Mouse (Mus musculus) spleen, adult 2 months (tissue): ENCODE data around the gene Smok3a. TPM values are rescaled to one million over a fixed set of nuclear protein-coding genes. Genes with fewer than 3 reads are reported as not detected.

Source experiments
- DNase-seq, 2 experiments: peaks; one replicate each; pipeline versions ENCODE4 v3.0.0 to v3.0.0-alpha.2; 2012 to 2021; ENCODE audit warnings: low spot score in 2 of 2, low read depth in 1 of 2
- H3K27ac ChIP-seq: fragments of 200-500 bp; 2 replicates; pipeline ENCODE4 v1.5.1; 2012; ENCODE audit warnings: low read length, inconsistent platforms; ENCODE audit not compliant: insufficient read depth
- H3K27me3 ChIP-seq: fragments of 200-500 bp; 2 replicates; pipeline ENCODE4 v1.6.1; 2012; ENCODE audit warnings: mild to moderate bottlenecking, moderate library complexity, low read length, inconsistent platforms; ENCODE audit not compliant: control insufficient read depth, insufficient read depth
- H3K36me3 ChIP-seq: fragments of 200-500 bp; 2 replicates; pipeline ENCODE4 v1.6.1; 2012; ENCODE audit warnings: mild to moderate bottlenecking, low read length, inconsistent platforms; ENCODE audit not compliant: control insufficient read depth, insufficient read depth
- H3K4me1 ChIP-seq: fragments of 200-500 bp; 2 replicates; pipeline ENCODE4 v1.6.1; 2011; ENCODE audit warnings: inconsistent platforms; ENCODE audit not compliant: control insufficient read depth, insufficient read depth, insufficient read length
- H3K4me3 ChIP-seq: fragments of 200-500 bp; 2 replicates; pipeline ENCODE4 v1.5.1; 2011; ENCODE audit warnings: mild to moderate bottlenecking, inconsistent platforms; ENCODE audit not compliant: insufficient read depth, insufficient read length; ENCODE audit errors: extremely low read depth
- CTCF ChIP-seq: fragments of 200-500 bp; IDR thresholded peaks from 2 replicates; pipeline ENCODE4 v1.5.1; 2011; ENCODE audit warnings: mild to moderate bottlenecking, inconsistent platforms; ENCODE audit not compliant: insufficient read depth, insufficient read length, insufficient replicate concordance; ENCODE audit errors: extremely low read depth
- POLR2A ChIP-seq: fragments of 200-500 bp; IDR thresholded peaks from 2 replicates; pipeline ENCODE4 v1.6.1; 2011; ENCODE audit warnings: low read depth, low read length, inconsistent platforms
- WGBS: fragments of 180-500 bp; shearing (Covaris S2); methylation state at CpG from one replicate; pipeline ENCODE4 v1.1.7; 2018; 5-methylcytosine and 5-hydroxymethylcytosine counted together
- polyA plus RNA-seq: library from polyadenylated mRNA; depleted of rRNA; stranded (reverse); fragments of >200 nt; gene quantifications from 2 replicates; pipeline ENCODE4 v1.2.3, GENCODE M21; 2012; rRNA removed

The Smok3a gene
- polyA plus RNA-seq, 1 experiment: not detected

DNA sequence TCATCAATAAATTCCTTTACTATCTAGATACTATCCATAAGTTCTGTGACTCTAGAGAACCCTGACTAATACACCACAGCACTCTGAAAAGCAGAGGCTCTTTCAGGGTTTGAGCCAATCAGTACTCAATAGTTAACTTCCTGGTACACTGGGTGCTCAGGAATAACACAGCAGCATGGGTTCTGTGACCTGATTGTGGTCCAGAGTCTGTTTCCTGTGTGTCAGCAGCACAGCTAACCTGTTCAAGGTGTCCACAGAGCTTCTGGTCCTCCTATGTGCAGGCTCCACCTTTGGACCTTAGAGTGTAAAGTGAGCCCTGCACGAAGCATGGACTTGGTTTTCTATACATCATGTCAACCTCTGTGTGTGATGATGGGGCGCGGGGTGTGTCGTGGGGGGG, 52.7 kb downstream of the Smok3a start:
- Histone ChIP-seq H3K27ac (no peak overlapping the region), H3K27me3 (no peaks in the 10 kb centered on the region), H3K4me3 (no peak overlapping the region), H3K4me1 (no peaks in the 10 kb centered on the region), H3K36me3 (no peaks in the 10 kb centered on the region)
- TF ChIP-seq CTCF (no peak), POLR2A (no peak)
- DNase-seq: no peak
- WGBS: 85% methylated on average over 4 of the region's 4 CpGs

DNA sequence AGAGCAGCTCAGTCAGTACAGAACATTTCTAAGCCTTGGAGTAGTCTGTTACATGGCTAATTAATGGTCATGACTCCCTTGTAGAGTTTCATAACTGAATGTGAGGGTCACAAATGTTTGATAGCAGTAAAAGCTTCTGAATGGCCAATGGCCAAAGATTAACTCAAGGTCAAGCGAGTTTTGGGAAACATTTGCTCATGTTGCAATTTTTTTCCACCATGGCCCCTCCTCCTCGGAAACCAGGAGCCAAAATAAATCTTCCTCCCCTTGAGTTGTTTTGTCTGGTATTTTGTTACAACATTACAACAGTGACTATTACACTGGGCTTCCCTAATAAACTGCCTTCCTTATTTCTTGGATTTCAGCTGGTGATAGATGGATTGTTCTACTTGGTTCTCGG, 54.6 kb downstream of the Smok3a start:
- H3K27me3 ChIP-seq: no peaks in the 10 kb centered on the region
- no peak for DNase-seq
- TF ChIP-seq POLR2A: no peak
- TF ChIP-seq CTCF: no peak
- 73% methylated on average over 3 of the region's 3 CpGs for WGBS
- H3K4me3 ChIP-seq: no peak overlapping the region
- H3K36me3 ChIP-seq: no peaks in the 10 kb centered on the region
- no peaks in the 10 kb centered on the region for H3K4me1 ChIP-seq
- no peak overlapping the region for H3K27ac ChIP-seq

DNA sequence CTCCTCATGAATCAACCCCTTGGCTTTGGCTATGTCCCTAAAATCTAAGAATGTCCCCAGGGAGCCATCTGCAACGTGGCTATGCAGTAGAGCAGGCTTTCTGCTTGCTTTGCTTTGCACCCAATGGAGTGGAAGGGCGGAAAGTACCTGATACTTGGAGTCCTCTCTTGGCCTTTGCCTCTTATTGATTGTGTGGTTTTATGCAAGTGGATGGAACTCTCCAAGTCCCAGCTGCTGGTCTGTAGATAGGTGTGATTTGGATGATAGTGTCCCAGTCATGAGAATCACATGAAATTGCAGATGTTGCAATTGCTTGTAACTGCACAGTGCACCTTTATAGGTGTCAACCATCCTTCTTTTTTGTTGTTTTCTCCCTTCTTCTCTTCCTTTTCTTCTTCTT, 55.1 kb downstream of the Smok3a start:
- WGBS: 56% methylated on average over 2 of the region's 2 CpGs
- Histone ChIP-seq H3K4me1 (no peaks in the 10 kb centered on the region), H3K4me3 (no peak overlapping the region), H3K27me3 (no peaks in the 10 kb centered on the region), H3K36me3 (no peaks in the 10 kb centered on the region), H3K27ac (no peak overlapping the region)
- TF ChIP-seq POLR2A (no peak), CTCF (no peak)
- DNase-seq: no peak

DNA sequence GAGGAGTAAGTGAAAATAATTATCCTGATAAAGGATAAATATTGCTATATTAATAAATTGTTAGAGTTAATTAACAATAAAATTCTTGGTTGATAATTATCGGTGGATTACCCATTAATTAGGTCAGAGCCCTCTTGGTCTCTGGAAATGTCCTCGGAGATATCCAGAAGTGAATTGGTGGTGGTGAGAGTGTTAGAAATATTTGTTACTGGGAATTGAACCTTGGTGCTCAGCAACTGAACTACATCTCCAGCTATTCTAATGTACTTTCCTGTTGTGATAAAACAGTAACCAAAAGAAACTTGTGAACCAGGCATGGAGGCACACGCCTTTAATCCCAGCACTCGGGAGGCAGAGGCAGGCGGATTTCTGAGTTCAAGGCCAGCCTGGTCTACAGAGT, 59.4 kb downstream of the Smok3a start:
- Histone ChIP-seq H3K4me3 (no peak overlapping the region), H3K27ac (no peak overlapping the region), H3K4me1 (0 out of 2 replicates have a peak, but pooled peaks cover 1% of the 10 kb centered on the region), H3K36me3 (no peaks in the 10 kb centered on the region), H3K27me3 (no peaks in the 10 kb centered on the region)
- no peak for DNase-seq
- WGBS: 81% methylated on average over 5 of the region's 5 CpGs
- no peak for TF ChIP-seq POLR2A

DNA sequence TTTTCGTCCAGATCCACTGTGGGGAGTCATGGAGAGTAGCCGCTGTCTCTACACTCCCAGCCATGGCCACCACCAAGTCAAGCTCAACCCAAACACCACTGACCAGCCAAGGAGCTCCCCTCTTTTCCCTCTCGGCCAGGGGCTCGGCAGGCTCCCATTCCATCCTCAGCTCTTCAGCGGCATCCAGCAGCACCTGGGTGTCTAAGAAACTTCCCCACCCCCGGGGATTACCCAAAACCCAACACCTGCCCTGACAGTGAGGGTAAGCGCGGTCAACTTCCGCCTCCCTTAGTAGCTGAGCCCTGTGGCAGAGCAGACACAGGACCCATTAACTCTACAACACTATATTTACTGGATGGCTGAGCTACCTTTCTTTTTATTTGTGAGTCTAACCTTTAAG, 60.4 kb downstream of the Smok3a start:
- no peaks in the 10 kb centered on the region for H3K27me3 ChIP-seq
- DNase-seq: no peak
- TF ChIP-seq POLR2A (no peak), CTCF (no peak)
- no peak overlapping the region for H3K27ac ChIP-seq
- no peaks in the 10 kb centered on the region for H3K36me3 ChIP-seq
- WGBS: 91% methylated on average over 9 of the region's 9 CpGs
- H3K4me1 ChIP-seq: 0 out of 2 replicates have a peak, but pooled peaks cover 4% of the 10 kb centered on the region
- no peak overlapping the region for H3K4me3 ChIP-seq

DNA sequence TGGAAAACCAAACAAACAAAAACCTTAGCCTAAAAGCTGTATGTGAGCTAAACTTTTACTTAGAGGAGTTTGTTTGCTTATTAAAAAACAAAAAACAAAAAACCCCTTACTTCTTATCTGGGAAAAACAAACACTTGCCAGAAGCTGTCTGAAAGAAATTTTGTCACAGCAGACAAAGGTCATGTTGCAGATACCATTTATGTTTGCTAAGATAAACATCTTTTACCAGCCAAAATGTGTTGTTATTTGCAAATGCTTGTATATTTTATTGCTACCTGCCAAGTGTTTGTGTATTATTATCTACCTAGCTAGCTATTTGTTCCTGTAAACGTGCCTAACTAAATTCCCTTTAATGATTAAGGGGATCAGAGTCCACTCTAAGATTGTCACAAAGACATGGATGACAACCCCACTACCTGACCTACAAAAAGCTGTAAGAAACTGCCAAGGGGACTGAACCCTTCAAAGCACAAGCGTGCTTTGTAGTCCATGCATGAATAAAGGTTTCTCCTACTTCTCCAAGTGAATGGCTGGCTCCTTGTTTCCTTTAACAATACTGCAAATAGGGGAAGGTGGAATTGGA, 62.3 kb downstream of the Smok3a start:
- DNase-seq: no peak

DNA sequence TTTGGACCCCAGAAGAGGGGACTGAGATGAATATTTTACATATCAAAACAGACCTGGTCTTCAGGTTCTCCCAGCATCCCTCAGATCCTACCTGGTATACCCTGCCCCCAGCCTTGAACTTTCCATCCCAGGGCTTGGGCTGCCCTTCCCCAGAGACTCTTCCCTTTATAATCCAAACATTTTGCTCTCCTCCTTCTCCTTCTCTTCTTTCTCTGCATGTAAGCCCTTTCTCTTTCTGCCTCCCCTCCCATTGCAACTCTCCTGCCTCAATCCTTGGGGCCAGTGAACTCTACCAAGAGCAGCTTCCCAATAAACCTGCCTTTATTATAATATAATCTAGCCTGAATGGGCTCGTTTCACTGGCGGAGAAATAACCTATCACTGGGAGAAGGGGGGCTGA, 62.9 kb downstream of the Smok3a start:
- Histone ChIP-seq H3K4me3 (no peak overlapping the region), H3K4me1 (0 out of 2 replicates have a peak, but pooled peaks cover 4% of the 10 kb centered on the region), H3K36me3 (no peaks in the 10 kb centered on the region; the same call in 1 of the 2 replicates), H3K27ac (no peak overlapping the region), H3K27me3 (no peaks in the 10 kb centered on the region)
- no peak for DNase-seq
- WGBS: 87% methylated on average over 2 of the region's 2 CpGs
- TF ChIP-seq POLR2A (no peak), CTCF (no peak)

More for the DNA sequence above, 62.3 kb downstream of the Smok3a start:
- Histone ChIP-seq H3K27me3 (no peaks in the 10 kb centered on the region), H3K4me1 (0 out of 2 replicates have a peak, but pooled peaks cover 4% of the 10 kb centered on the region), H3K4me3 (no peak overlapping the region), H3K27ac (no peak overlapping the region), H3K36me3 (no peaks in the 10 kb centered on the region; the same call in 1 of the 2 replicates)
- TF ChIP-seq CTCF (no peak), POLR2A (no peak)
- 70% methylated on average over 2 of the region's 2 CpGs for WGBS

Other genes with a start within 250 kb of the Smok3a start
- 43.9 and 55.3 TPM in 2 replicates for gene Ppp1r35, start 242.4 kb upstream of the Smok3a start, polyA plus RNA-seq
- gene Mepce, start 233.6 kb upstream of the Smok3a start, polyA plus RNA-seq: 36.9 and 44.4 TPM in 2 replicates
- gene Zcwpw1, start 233.5 kb upstream of the Smok3a start, polyA plus RNA-seq: 1.6 and 2.4 TPM in 2 replicates
- gene Pilra, start 185.0 kb upstream of the Smok3a start, polyA plus RNA-seq: 22.5 and 41.5 TPM in 2 replicates
- gene Pilrb1, start 163.2 kb upstream of the Smok3a start, polyA plus RNA-seq: 22.8 and 40.7 TPM in 2 replicates
- gene Pilrb2, start 149.4 kb upstream of the Smok3a start, polyA plus RNA-seq: 28.8 and 47.8 TPM in 2 replicates
- not detected in 2 replicates for gene Cyp3a13, start 99.6 kb upstream of the Smok3a start, polyA plus RNA-seq
- 0.02 TPM in 2 replicates for gene Gjc3, start 58.2 kb upstream of the Smok3a start, polyA plus RNA-seq
- gene Azgp1, start 39.7 kb upstream of the Smok3a start, polyA plus RNA-seq: not detected in 2 replicates
- gene Smok3b, start 168 bp downstream of the Smok3a start, polyA plus RNA-seq: not detected in 2 replicates
- not detected in 2 replicates for gene Smok3c, start 31.9 kb downstream of the Smok3a start, polyA plus RNA-seq
- 1.6 and 1.8 TPM in 2 replicates for gene Zkscan1, start 63.8 kb downstream of the Smok3a start, polyA plus RNA-seq
- 3.3 and 3.7 TPM in 2 replicates for gene Zscan21, start 95.6 kb downstream of the Smok3a start, polyA plus RNA-seq
- gene Zfp113, start 134.5 kb downstream of the Smok3a start, polyA plus RNA-seq: 1.1 and 3.5 TPM in 2 replicates
- gene Cops6, start 139.8 kb downstream of the Smok3a start, polyA plus RNA-seq: 34.3 and 38.1 TPM in 2 replicates
- gene Ap4m1, start 150.7 kb downstream of the Smok3a start, polyA plus RNA-seq: 20.2 and 22.6 TPM in 2 replicates
- 35.7 and 51.0 TPM in 2 replicates for gene Mcm7, start 151.2 kb downstream of the Smok3a start, polyA plus RNA-seq
- 38.6 and 50.6 TPM in 2 replicates for gene Taf6, start 166.2 kb downstream of the Smok3a start, polyA plus RNA-seq
- gene Cnpy4, start 166.2 kb downstream of the Smok3a start, polyA plus RNA-seq: 2.9 and 4.3 TPM in 2 replicates
- gene Mblac1, start 173.1 kb downstream of the Smok3a start, polyA plus RNA-seq: 2.6 and 4.0 TPM in 2 replicates
- gene Nxpe5, start 204.6 kb downstream of the Smok3a start, polyA plus RNA-seq: 1.2 and 1.6 TPM in 2 replicates
- gene Lamtor4, start 234.2 kb downstream of the Smok3a start, polyA plus RNA-seq: 108 and 135 TPM in 2 replicates
- gene BC037034, start 242.8 kb downstream of the Smok3a start, polyA plus RNA-seq: 114 and 128 TPM in 2 replicates